Mouse (Mus musculus): ENCODE measurements around the gene Mia. TPM values are rescaled to one million over a fixed set of nuclear protein-coding genes. Genes with fewer than 3 reads are reported as not detected.

Gene Mia
- polyA plus RNA-seq, 1 experiment from 2014 or later = 15.6 TPM

DNA sequence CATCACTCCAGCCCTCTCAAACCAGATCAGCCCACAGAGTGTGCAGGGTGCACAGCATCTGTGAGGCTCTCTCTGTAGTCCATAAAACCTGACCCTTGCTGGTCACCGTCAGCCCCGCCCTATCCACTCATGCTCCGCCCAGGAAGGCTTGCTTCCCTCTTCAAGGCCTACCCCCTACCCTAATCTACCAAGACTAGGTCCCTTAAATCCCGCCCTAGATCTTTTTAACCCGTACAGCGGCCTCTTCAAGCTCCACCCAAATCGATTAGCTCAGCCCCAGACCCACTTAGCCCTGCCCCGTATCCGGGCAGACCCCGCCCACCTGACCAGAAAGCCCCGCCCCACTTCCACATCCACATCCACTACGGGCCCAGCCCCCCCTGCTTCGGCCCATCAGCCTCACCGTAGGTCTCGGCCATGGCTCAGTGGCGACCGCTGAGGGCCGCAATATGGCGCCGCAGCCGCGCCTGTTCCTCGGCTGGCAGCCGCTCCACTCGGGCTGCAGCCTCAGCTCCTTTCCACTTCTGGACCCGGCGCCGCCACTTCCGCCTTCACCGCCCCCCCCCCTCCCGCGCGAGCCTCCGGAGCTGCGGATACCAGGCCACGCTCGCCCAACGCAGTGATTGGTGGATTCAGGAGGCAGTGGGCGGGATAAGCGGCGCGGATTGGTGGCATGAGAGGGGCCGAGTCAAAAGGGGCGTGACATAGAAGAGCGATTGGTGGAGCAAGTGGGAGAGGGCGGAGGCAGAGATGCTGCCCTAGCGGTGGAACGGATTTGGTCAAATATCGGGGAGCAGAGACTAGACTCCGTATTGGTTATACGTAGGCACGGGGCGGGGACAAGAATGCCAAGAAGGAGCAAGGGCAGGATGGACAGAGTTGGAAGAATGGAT is 2.4 kb downstream of the Mia start, which contains the start of gene Rab4b:
TSS of gene Rab4b (minus strand) at position 573 of the 893 bp plus-strand sequence.
- H3K4me3 ChIP-seq (ENCODE audit: low read depth, low read length) = peak within 1 kb of the TSS; percentile 61
- ATAC-seq = peak; percentile 99
- peaks cover 4% of the 10 kb centered on the region; the same call in 1 of the 2 replicates for H3K4me1 ChIP-seq (ENCODE audit: control insufficient read depth, insufficient read depth, low read length)
- DNase-seq (ENCODE audit: low spot score) = peak; percentile 99
- H3K27me3 ChIP-seq (replicated peaks; ENCODE audit: control insufficient read depth, insufficient read depth, low read length) = no peaks in the 10 kb centered on the region
- H3K36me3 ChIP-seq (ENCODE audit: control insufficient read depth, insufficient read depth, low read length) = peaks cover 19% of the 10 kb centered on the region
- H3K4me2 ChIP-seq (ENCODE audit: low read length) = peak within 1 kb of the TSS; percentile 49
- peak within 1 kb of the TSS; percentile 88 for H3K27ac ChIP-seq (ENCODE audit: low read depth, low read length)
- H3K9me3 ChIP-seq (replicated peaks; ENCODE audit: control insufficient read depth, low read length) = no peaks in the 10 kb centered on the region
- WGBS = 0% methylated on average over 52 of the region's 53 CpGs
- H3K9ac ChIP-seq (ENCODE audit: low read length) = peak within 1 kb of the TSS; percentile 60

DNA sequence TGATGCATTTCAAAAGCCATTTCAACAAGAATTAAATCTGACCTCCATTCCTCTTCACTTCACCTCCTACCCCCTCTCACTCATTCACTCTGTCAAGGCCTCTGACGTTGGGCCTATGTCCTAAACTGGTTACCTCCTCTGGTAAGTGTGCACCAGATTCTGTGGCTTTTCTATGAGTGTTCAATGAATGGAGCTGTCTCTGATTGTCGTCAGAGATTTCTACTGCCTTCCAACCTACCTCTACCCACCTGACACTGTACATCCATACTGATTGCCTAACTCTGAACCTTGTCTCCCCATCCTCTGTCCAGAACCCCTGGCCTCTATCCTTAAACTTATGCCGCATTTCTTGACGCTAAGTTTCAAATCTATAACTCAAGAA is 3.0 kb downstream of the Mia start:
- peak overlapping the region; percentile 60 for H3K9ac ChIP-seq (ENCODE audit: low read length)
- ATAC-seq (no peak; the same call in 1 of the 2 replicates), DNase-seq (ENCODE audit: low spot score) (no peak)
- peaks cover 17% of the 10 kb centered on the region for H3K36me3 ChIP-seq (ENCODE audit: control insufficient read depth, insufficient read depth, low read length)
- H3K4me2 ChIP-seq (ENCODE audit: low read length) = peak overlapping the region; percentile 49
- no peaks in the 10 kb centered on the region for H3K9me3 ChIP-seq (replicated peaks; ENCODE audit: control insufficient read depth, low read length)
- no peaks in the 10 kb centered on the region for H3K27me3 ChIP-seq (replicated peaks; ENCODE audit: control insufficient read depth, insufficient read depth, low read length)
- peak overlapping the region; percentile 61 for H3K4me3 ChIP-seq (ENCODE audit: low read depth, low read length)
- 24% methylated on average over 4 of the region's 4 CpGs for WGBS
- peaks cover 4% of the 10 kb centered on the region; the same call in 1 of the 2 replicates for H3K4me1 ChIP-seq (ENCODE audit: control insufficient read depth, insufficient read depth, low read length)
- H3K27ac ChIP-seq (ENCODE audit: low read depth, low read length) = peak overlapping the region; percentile 88

DNA sequence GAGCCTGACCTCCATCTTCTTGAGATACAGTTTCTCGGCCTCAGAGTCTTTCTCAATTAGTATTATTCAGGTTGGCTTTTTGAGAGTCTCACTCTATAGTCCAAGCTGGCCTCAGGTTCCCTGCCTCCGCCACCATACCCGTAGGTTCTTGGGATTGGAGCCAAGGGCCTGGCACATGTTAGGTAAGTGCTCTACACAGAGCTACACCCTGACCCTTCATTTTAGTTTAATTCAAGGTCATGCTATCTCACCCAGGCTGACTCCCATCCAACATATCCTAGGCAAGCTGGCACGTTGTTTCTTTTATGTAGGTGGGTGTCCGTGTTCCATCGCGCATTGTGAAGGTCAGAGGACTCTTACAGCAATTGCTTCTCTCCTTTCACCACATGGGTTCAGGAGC is 6.1 kb downstream of the Mia start:
- Histone ChIP-seq H3K4me3 (ENCODE audit: low read depth, low read length) (no peak overlapping the region), H3K4me1 (ENCODE audit: control insufficient read depth, insufficient read depth, low read length) (peaks cover 4% of the 10 kb centered on the region; the same call in 1 of the 2 replicates), H3K9ac (ENCODE audit: low read length) (no peak overlapping the region), H3K36me3 (ENCODE audit: control insufficient read depth, insufficient read depth, low read length) (peaks cover 37% of the 10 kb centered on the region), H3K9me3 (replicated peaks; ENCODE audit: control insufficient read depth, low read length) (no peaks in the 10 kb centered on the region), H3K27ac (ENCODE audit: low read depth, low read length) (no peak overlapping the region), H3K4me2 (ENCODE audit: low read length) (no peak overlapping the region), H3K27me3 (replicated peaks; ENCODE audit: control insufficient read depth, insufficient read depth, low read length) (no peaks in the 10 kb centered on the region)
- DNase-seq (ENCODE audit: low spot score) (no peak), ATAC-seq (no peak)
- WGBS = 93% methylated on average over 7 of the region's 7 CpGs

GRCm38 (mm10) chr7:27174496-27174895 is 6.5 kb downstream of the Mia start:
- DNase-seq (ENCODE audit: low spot score) = no peak
- Histone ChIP-seq H3K4me3 (ENCODE audit: low read depth, low read length) (no peak overlapping the region), H3K4me2 (ENCODE audit: low read length) (no peak overlapping the region), H3K36me3 (ENCODE audit: control insufficient read depth, insufficient read depth, low read length) (peaks cover 37% of the 10 kb centered on the region), H3K4me1 (ENCODE audit: control insufficient read depth, insufficient read depth, low read length) (peaks cover 4% of the 10 kb centered on the region; the same call in 1 of the 2 replicates), H3K9me3 (replicated peaks; ENCODE audit: control insufficient read depth, low read length) (no peaks in the 10 kb centered on the region), H3K27me3 (replicated peaks; ENCODE audit: control insufficient read depth, insufficient read depth, low read length) (no peaks in the 10 kb centered on the region), H3K9ac (ENCODE audit: low read length) (no peak overlapping the region), H3K27ac (ENCODE audit: low read depth, low read length) (no peak overlapping the region)
- ATAC-seq = no peak
- WGBS = 92% methylated on average over 15 of the region's 15 CpGs

DNA sequence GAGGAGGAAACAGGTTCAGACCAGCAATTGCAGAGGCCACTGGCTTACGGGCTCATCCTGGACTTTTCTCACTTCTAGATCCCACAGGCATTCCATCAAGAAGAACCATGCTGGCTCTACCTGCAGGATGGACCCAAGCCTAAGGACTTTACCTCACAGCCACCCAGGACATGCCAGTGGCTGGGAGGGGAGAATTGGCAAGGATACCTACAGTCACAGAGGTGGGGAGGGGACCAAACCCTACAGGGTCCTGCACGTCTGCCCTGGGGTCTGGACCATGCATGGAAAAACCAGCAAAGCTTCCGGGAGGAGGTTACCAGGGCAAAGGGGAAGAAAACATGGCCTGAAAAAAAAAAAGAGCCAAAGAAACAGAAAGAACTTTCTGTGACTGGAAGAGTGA is 10.0 kb downstream of the Mia start:
- DNase-seq (ENCODE audit: low spot score) = no peak
- Histone ChIP-seq H3K4me1 (ENCODE audit: control insufficient read depth, insufficient read depth, low read length) (peaks cover 7% of the 10 kb centered on the region), H3K27ac (ENCODE audit: low read depth, low read length) (no peak overlapping the region), H3K9ac (ENCODE audit: low read length) (no peak overlapping the region), H3K9me3 (replicated peaks; ENCODE audit: control insufficient read depth, low read length) (no peaks in the 10 kb centered on the region), H3K27me3 (replicated peaks; ENCODE audit: control insufficient read depth, insufficient read depth, low read length) (no peaks in the 10 kb centered on the region), H3K4me3 (ENCODE audit: low read depth, low read length) (no peak overlapping the region), H3K36me3 (ENCODE audit: control insufficient read depth, insufficient read depth, low read length) (peaks cover 37% of the 10 kb centered on the region), H3K4me2 (ENCODE audit: low read length) (no peak overlapping the region)
- no peak for ATAC-seq
- 96% methylated on average over 3 of the region's 3 CpGs for WGBS

DNA sequence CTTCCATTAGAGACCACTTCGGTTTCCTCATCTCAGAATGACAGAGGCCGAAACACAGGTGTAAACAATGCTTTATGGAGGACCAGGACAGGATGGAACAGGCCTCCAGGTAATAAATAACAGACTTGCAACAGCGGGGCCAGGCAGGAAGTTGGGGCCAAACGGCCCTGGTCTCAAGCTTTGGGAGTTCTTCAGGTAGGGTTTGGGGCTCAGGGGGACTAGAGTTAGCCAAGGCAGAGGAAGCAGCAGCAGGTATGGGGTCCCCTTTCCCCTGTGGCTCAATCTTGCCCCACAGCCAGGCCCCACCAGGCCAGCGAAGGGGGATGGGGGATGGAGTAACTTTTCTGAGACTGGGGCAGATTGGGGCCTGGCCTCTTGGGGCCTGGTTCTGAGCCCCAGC is 12.6 kb downstream of the Mia start:
- H3K4me1 ChIP-seq (ENCODE audit: control insufficient read depth, insufficient read depth, low read length) = peaks cover 30% of the 10 kb centered on the region
- H3K9ac ChIP-seq (ENCODE audit: low read length) = no peak overlapping the region
- DNase-seq (ENCODE audit: low spot score) (no peak), ATAC-seq (no peak)
- H3K4me2 ChIP-seq (ENCODE audit: low read length) = no peak overlapping the region
- H3K36me3 ChIP-seq (ENCODE audit: control insufficient read depth, insufficient read depth, low read length) = peaks cover 43% of the 10 kb centered on the region
- no peak overlapping the region for H3K27ac ChIP-seq (ENCODE audit: low read depth, low read length)
- H3K9me3 ChIP-seq (replicated peaks; ENCODE audit: control insufficient read depth, low read length) = no peaks in the 10 kb centered on the region
- H3K4me3 ChIP-seq (ENCODE audit: low read depth, low read length) = no peak overlapping the region
- WGBS = 96% methylated on average over 5 of the region's 5 CpGs
- no peaks in the 10 kb centered on the region for H3K27me3 ChIP-seq (replicated peaks; ENCODE audit: control insufficient read depth, insufficient read depth, low read length)

GRCm38 (mm10) chr7:27167475-27168094 is 13.4 kb downstream of the Mia start:
- H3K36me3 ChIP-seq (ENCODE audit: control insufficient read depth, insufficient read depth, low read length) = peaks cover 41% of the 10 kb centered on the region
- H3K9ac ChIP-seq (ENCODE audit: low read length) = peak overlapping the region; percentile 90
- no peak for DNase-seq (ENCODE audit: low spot score)
- no peak for ATAC-seq
- H3K9me3 ChIP-seq (replicated peaks; ENCODE audit: control insufficient read depth, low read length) = no peaks in the 10 kb centered on the region
- no peaks in the 10 kb centered on the region for H3K27me3 ChIP-seq (replicated peaks; ENCODE audit: control insufficient read depth, insufficient read depth, low read length)
- H3K4me2 ChIP-seq (ENCODE audit: low read length) = peak overlapping the region; percentile 78
- 79% methylated on average over 11 of the region's 11 CpGs for WGBS
- H3K4me3 ChIP-seq (ENCODE audit: low read depth, low read length) = peak overlapping the region; percentile 72
- peaks cover 37% of the 10 kb centered on the region for H3K4me1 ChIP-seq (ENCODE audit: control insufficient read depth, insufficient read depth, low read length)
- peak overlapping the region; percentile 98 for H3K27ac ChIP-seq (ENCODE audit: low read depth, low read length)

- ATAC-seq (peak; percentile 91), DNase-seq (ENCODE audit: low spot score) (peak; percentile 96)
- Histone ChIP-seq H3K4me2 (ENCODE audit: low read length) (peak within 1 kb of the TSS; percentile 78), H3K9me3 (replicated peaks; ENCODE audit: control insufficient read depth, low read length) (no peaks in the 10 kb centered on the region), H3K27ac (ENCODE audit: low read depth, low read length) (peak within 1 kb of the TSS; percentile 98), H3K36me3 (ENCODE audit: control insufficient read depth, insufficient read depth, low read length) (peaks cover 36% of the 10 kb centered on the region), H3K27me3 (replicated peaks; ENCODE audit: control insufficient read depth, insufficient read depth, low read length) (no peaks in the 10 kb centered on the region), H3K4me1 (ENCODE audit: control insufficient read depth, insufficient read depth, low read length) (peaks cover 37% of the 10 kb centered on the region), H3K9ac (ENCODE audit: low read length) (peak within 1 kb of the TSS; percentile 90), H3K4me3 (ENCODE audit: low read depth, low read length) (peak within 1 kb of the TSS; percentile 72)
- WGBS = 3% methylated on average over 61 of the region's 61 CpGs
These were observed 14.1 kb downstream of the Mia start, which contains the start of gene Egln2 for GRCm38 (mm10) chr7:27166614-27167474. Egln2 (minus strand) TSS chr7:27166802.
